Mouse (Mus musculus) megakaryocyte, embryonic 14.5 days (primary cell): ENCODE results near the gene Gtpbp4.

Experiments used
- FLI1 ChIP-seq: IDR thresholded peaks from 2 replicates; pipeline ENCODE4 v1.6.1; 2012; ENCODE audit warnings: low read length, inconsistent platforms, mixed read lengths
- GATA1 ChIP-seq: IDR thresholded peaks from 3 replicates; pipeline ENCODE4 v1.6.1; 2012; ENCODE audit warnings: mixed read lengths, low read length, inconsistent platforms, borderline replicate concordance

DNA sequence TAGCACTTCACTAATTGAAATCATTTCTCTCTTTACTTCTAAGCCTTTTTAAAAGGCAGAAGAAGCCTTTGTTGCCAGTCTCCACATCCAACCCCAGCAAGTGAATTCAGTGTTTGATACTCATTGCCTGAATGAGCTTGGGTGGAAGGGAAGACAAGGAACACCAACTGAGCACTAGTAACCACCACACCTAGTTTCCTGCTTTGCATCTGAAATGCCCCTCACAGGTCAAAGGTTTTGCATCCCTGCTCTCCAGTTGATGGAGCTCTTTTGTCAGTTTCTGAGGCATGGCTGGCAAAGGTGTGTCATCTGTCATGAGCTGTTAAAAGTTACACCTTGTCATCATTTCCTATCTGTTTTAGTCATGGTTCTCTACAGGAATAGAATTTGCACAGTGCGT, 48.8 kb upstream of the Gtpbp4 start:
- TF ChIP-seq GATA1 (no peak), FLI1 (no peak)
